Mouse (Mus musculus) kidney, adult 11 months (tissue): Measurements from ENCODE around the gene Ermp1.
"Not testable (repeated sequence)": the region's sequence is repeated elsewhere in the genome, so short reads cannot be mapped to it uniquely, and the experiment has no call there.

Experiments used
- DNase-seq: peaks from one replicate; pipeline ENCODE4 v3.0.0; 2022

Gene Ermp1

DNA sequence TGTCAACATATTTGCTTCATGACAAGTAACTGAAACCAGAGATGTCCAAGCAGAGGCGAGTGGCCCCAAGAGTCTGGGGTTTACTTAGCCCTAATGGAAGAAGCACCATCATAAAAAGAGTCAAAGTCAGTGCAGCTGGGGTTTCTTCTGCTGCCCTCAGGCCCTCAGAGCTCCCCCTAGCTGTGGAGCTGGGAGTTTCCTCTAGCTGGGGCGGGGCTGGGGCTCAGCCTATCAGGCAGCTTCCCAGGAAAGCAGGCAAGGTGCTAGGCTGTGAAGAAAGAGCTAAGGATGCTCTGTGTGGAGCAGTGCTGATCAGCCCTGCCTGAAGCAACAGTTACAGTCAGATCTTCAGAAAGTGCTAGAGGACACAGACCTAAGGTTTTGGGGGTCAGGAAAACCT is 51.2 kb downstream of the Ermp1 start:
- no peak for DNase-seq

GRCm38 (mm10) chr19:29596276-29596675 is 51.9 kb downstream of the Ermp1 start:
- no peak for DNase-seq

GRCm38 (mm10) chr19:29593783-29594182 is 54.4 kb downstream of the Ermp1 start:
- DNase-seq: not testable (repeated sequence)

DNA sequence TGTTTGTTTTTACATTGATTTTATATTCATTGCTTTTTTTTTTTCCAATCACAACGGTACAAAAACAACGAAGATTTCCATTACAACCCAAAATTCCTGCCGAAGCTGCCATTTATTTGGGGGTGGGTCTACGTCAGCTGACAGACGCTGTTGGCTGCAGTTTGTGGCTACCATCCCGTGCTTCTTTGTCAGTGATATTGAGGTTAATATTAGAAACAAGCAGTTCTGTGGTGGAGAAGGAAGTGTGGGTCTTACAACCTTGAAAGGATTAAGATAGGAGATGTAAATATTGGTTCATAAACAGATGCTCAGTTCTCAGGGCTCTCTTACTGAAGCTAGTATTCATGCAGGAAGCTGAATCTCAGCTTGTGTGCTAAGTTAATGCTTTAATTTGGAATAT is 64.5 kb downstream of the Ermp1 start:
- DNase-seq: no peak

GRCm38 (mm10) chr19:29582439-29582838 is 65.8 kb downstream of the Ermp1 start:
- no peak for DNase-seq

GRCm38 (mm10) chr19:29566512-29566911 is 81.7 kb downstream of the Ermp1 start:
- DNase-seq: no peak

GRCm38 (mm10) chr19:29563258-29563779 is 84.9 kb downstream of the Ermp1 start:
- peak; percentile 20 for DNase-seq

DNA sequence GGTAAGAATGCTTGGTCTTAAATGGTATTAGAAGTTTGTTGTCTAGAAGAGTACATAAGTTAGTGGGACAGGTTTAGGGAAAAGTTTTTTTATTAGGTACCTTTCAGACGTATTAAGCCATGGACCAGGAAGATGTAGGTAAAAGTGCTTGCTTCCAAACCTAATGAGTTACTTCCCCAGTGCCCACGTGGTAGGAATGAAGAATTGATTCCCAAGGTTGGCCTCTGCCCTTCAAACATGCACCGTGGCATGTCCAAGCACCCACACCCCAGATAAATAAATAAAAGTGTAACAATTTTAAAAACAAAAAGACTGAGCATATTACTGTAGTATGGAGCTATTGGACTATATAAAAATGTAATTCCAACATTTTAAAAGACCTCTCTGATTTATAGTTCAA is 85.6 kb downstream of the Ermp1 start:
- no peak for DNase-seq

GRCm38 (mm10) chr19:29562166-29562565 is 86.0 kb downstream of the Ermp1 start:
- DNase-seq: no peak
